Mouse (Mus musculus) layer of hippocampus, adult 9-10 months (tissue): ENCODE data around the gene Cdkl1.

Experiments
- DNase-seq: peaks from one replicate; pipeline ENCODE4 v3.0.0; 2022; ENCODE audit warnings: low spot score

Gene Cdkl1

DNA sequence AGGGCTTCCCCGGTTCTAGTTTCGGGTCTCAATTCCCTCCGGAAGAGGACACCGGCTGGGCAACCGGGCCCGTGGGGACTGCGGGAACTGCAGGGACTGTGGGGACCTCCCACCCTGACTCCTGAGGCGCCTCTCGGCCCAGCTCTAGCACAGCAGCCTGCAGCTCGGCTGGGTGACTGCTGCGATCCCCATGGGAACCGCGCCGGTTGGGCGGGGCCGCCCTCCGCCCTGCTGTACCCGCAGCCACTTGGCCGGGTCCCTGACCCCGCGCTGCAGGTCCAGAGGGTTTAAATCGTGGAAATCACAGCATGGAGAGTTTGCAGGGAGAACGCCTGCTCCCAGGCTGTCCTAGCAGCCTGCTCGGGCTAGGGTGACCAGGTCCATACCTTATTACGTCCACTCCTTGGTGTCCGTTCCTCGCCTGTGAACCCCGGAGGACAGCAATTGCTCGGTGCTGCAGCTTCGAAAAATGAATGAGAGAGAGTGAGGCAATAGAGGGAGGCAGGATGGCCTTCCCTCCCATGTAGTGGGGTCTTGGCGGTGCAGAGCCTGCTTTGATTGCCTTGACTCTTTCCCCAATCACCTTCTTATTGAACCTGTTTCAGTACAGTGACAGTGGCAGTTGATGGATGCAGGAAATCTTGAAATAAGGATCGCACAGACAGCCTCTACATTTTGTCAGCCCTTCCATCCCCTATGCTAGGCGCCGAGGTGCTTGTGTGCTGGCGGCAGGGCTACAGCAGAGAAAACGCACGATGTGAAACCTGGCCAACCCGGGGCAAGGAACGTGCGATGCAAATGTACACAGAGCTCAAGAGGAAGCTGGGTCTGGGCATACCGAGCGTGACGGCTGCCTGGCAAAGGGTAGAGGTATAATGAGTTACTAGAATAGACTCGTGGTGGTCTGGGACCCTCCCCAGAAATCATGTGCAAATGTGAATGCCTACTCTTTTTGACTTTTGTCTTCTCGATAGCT lies at the start of gene Cdkl1:
Gene Cdkl1 (minus strand): TSS at position 738 of the 976 bp plus-strand sequence.
- DNase-seq = no peak

DNA sequence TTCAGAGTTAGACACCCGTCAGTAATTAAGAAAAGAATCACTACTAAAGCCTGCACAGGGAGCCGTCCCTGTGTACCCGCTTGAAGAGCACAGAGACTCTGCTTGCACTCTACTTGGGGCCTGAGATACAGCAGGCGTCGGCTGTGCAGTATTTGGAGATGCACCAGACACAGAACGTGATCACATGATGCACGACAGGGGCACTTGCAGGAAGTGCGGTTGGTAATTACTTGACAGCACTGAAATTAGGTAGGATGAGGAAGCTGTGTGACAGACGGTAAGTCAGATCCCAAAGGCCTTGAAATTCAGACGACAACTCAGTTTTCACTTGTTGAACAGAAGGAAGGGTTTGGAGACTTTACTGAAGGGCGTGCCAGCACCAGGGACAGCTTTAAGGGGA lies 47.3 kb upstream of the Cdkl1 start:
- DNase-seq = no peak

DNA sequence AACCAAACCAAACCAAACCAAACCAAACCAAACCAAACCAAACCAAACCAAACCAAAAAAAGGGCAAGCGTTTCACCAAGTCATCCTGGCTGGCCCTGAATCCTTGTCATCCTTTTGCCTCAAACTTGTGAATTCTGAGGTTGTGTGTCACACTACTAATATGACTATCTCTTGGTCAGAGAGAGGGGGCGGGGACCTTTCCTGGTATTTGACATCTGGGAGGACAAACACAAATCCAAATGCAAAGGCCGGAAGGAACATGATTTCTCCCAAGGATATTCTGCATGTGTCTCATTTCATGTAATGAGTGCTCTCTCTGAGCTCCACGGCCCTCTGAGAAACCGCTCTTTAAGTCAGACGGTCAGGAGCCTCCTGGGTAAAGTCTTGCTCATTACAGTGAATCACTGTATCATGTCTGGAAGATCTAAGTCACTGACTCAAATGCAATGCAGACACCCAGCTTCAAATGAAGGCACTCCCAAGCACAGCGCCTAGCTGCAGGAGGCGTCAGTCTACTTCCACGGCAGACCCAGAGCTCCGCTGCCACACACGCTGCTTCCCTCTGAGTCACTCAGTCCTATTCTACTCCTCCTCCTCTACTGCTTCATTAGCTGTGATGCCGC lies 43.0 kb upstream of the Cdkl1 start:
- DNase-seq = no peak

DNA sequence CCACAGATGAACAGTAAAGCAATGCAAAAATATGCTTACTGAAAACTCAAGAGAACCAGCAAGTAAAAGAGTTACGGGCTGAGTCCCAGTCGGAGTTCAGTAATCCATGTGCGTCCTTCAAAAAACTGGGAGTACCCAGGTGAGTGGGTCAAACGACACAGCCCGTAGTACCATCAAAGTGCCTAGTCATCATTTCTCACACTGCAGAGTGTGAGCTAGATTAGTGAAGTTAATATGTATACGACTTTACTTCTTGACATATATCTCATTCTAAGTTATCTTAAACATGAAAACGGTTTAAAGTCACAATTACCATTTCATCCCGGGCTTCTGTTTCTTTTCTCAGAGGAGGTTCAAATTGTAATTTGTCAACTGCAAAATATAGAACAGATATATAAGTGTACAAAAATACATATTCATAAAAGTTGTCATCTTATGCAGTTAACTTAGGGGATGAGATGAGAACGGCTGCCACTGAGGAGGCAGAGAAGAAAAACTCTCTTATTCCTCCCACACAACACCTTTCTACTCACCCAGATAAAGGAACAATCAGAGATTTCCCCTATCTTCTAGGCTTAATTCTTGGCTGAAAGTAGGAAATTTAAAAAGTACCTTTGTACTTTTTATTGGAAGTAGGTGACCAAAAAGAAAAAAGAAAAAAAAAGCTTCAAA lies 40.3 kb upstream of the Cdkl1 start:
- DNase-seq = no peak

DNA sequence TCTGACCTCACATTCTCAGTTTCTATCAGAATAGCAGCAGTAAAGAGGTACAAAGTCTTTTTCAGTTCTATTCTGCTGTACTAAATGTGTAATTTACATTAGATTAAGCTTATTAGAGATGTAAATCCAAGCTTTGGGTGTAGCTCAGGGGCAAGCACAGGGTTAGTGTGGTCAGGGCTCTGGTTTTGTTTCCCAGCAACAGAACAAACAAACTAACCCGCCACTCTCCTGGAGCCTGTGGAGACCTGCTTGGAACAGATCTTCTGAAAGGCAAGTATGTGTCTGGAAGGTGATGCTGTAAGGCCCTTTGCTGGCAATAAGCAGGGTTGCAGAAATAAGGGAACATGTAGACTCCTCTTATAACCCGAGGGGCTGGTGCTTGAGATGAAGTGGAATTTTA lies 37.1 kb upstream of the Cdkl1 start:
- DNase-seq = no peak

DNA sequence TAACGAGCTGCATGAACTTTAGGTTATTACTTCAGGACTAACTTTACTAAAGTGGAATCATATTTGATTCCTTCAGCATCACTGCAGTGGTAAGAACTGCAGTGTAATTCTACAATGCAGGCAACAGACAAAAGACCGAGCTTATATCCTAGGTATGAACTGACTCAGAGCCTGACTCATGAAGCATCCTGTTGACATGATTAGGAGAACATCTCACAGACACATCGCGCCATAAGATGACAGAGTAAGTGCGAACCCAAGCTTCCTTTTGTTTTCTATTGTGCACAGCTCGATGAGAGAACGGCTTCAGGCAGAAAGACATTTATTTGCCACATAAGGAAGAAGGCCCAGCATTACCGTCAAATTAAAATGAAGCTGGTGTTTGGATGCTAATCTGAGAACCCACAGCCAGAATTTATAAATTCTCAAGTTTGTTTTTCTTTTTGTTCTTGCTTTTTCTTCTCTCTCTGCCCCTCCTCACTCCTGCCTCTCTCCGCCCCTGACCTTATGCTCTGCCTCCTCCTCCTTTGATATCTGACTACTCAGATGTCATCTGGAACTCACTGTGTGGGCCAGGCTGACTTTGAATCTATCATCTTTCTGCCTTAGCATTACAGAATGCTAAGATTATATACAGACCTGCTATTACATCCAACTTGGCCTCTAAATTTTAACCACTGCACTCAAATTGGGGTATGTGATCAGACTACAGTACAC lies 34.0 kb upstream of the Cdkl1 start:
- DNase-seq = no peak

DNA sequence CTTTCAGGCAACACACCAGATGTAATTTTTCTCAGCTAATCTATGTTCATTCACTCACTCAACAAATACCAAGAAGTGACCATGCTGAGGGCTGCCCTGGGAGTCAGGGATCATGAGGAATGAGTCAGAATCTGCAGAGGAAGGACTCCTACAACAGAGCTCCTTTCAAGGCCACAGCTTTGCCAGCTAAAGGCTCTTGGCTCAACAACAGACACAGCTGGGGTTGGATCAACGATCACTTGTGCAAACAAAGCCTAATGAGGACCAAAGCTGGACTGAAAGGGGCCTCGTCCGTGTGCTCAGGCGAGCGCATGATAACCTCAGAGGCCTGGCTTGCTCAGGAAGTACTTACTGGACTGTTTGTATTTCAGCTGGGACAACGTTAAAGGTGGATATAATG lies 23.2 kb upstream of the Cdkl1 start:
- DNase-seq = no peak

DNA sequence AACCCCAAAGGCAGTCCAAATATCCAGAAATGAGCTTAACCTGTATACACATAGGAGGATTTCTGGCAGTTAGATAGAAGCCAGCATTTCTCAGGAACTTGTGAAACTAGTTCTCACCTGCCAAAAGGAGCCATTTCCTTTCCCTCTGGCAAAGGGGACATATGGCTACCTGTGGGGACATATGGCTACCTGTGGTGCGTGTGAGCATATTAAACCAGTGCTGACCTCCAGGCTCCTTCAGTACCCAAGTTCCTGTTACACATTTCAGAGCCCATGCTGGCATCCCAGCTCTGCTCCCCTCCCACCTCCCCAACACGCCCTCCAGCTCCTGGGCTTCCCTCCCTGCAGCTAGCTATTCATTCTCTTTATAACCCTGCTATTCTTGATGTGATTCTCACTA lies 22.5 kb upstream of the Cdkl1 start:
- DNase-seq = no peak

DNA sequence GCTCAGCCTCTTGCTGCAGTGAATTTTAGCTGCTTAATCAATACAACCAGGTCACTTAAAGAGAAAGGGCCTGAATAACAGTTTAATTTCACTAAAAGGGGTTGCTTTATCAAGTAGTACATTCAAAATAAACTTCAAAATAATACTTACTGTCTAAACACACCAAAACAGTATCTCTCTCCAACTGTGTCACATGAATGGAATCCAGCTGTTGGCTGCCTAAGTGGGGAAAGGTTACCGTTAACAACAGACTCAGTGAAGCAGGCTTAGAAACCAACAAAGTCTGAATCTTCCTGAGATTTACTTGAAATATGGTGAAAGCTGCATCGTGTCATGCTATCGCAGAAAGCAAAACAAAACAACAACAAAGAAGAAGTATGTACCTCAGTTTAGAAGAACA lies 21.9 kb upstream of the Cdkl1 start:
- no peak for DNase-seq

DNA sequence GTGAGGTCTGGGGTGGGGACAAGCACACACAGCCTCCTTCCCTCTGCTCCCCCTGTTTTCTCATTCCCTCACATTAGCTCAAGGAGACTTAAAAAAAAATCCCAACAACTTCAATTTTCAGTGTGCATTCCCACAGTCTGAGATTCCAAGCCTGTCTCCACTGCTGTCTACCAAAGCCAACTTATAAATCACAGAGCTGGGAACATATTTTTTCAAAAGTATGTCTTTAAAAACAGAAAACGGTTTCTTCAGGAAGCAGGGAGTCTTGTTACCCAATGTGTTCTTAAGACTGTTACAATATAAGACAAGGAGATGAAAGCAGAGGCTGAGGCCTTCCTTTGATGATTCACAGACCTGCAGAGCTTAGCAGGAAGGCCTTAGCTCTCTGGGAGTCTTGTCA lies 20.9 kb upstream of the Cdkl1 start:
- DNase-seq = no peak

DNA sequence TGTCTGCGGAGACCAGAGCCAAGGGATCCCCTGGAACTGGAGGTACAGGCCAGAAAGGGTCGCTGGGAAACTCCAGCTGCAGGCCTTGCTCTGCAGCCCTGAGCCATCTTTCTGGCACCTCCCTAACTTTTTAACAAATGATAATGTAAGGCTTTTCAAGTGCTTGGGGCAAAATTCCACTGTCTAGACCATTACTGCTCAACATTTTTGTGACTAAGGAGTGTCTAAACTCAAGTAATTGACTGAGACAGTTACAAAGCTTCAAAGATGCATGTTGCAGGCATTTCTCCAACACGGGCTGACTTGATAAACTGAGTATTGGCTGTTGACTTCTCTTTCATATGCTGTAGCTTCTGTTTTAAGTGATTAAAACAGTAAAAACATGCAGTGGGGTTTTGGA lies 18.4 kb upstream of the Cdkl1 start:
- no peak for DNase-seq

DNA sequence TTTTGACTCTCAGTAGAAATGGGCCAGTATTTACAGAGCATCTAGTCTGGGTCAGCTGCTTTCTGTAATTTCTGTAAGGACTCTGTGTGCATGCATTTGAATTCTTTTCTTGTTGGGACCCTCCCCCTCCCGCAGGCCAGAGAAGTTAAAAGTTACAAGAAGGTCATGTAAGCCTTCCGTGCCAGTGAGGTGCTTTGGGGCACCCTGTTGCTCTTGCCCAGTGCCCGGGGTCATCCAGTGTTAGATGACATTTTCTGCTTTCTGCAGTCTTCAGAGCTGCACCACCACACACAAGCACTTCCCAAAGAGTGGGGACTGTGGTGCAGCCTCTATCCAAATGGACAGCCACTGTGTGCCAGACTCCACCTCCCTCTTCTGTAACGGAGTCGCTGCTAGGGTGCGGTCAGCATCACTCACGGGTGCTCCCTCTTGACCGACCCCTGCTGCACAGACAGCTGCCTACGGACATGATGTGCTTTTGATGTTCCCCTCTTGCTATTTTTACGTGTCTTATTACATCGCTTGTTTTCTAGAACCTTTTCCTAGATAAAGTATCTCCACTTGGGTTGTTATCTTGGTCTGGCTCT lies 16.4 kb upstream of the Cdkl1 start:
- no peak for DNase-seq

DNA sequence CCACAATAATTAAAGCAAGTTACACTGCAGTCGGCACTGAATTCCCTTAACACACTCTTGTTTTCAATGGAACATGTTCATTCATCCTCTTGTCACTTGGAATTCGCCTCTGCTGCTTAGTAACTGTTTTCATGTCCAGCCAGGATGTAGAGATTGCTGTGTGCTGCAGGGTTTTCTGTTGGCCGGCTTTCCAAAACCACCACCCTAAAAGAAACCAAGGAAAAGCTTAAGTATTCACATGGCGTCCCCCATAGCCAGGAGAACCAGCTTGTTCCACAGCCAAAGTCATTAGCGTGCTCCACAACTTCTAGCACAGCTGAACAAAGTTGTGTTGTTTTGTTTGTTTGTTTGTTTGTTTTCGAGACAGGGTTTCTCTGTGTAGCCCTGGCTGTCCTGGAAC lies 14.1 kb upstream of the Cdkl1 start:
- no peak for DNase-seq

DNA sequence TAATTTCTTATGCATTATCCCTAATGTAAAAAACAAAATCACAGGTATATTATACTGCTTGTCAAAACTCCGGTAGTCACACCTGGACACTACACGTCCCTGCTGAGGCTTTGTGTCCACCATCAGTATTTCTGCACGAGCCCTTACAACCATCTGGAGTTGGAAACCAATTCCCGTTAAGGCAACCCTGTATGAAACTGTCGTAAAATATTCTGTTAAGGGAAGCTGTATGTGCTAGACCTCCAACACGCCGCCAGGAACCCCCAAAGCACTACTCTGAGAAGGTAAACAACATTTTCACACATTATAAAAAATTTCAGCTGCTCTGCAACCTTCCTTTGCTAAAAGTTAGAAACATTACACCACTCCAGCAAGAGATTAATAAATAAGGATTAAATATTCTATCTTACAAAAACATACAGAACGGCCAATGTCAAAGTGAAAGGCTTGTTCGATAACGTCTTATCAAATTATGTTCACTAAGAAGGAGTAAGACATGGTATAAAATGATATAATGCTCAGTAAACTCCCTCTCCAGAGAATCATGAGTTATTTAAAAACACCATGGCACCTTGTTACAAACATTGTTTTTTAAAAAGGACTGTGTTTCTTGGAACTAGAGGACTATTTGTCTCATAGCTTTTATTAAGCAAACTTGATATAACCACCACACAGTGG lies 13.5 kb upstream of the Cdkl1 start:
- DNase-seq = no peak

DNA sequence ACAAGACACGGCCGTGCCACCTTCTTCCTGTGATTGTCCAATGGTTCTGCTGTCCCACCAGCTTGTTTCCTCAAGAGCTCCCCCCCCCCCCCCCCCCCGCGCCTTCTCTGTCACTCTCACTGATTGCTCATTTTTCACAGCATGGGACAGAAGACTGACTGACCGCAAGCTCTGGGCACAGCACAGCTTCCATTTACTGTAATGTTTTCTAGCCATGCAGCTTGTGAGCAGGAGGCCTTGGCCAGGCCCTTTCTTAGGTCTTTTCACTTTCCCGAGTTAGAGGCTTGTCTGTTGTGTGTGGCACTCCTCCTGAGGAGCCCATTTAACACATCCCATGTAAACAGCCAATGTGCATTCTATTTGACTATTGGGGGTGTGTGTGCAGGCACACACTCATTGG lies 12.1 kb upstream of the Cdkl1 start:
- DNase-seq = no peak

DNA sequence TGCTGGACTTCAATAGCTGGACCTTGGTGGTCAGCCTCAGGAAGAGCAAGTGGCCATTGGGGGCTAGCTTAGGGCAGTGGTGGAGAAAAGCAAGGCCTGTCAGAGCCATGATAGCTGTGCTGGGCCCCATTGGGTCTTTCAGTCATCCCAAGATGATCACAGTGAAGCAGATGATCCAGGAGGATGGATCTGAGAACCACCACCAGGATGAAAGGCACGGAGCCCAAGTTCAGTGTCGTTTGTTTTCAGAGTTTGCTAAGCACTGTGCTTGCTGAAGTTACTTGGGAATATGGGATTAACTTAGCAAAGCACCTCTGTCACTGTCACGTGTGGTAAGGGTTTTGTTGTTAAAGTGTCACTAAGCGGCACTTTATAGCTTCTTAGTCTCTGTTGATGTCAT lies 9.5 kb upstream of the Cdkl1 start:
- no peak for DNase-seq

DNA sequence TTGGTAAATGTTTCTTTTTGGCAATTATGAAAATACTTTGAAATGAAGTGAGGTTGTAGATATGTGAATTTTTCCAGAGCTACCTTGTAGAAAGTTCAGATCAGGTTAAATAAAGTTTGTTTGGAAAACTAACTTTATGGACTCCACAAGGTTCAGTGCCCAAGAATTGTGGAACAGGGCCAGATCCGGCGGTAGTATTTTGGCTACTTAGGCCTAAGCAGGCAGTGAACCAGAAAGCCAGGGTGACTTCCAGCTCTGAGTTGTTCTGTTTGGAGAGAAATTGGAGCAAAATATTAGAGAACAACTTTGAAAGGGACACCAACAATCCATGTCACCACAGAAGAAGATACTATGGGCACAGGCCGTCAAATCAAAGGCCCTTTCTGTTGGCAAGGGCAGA lies 5.2 kb upstream of the Cdkl1 start:
- no peak for DNase-seq

DNA sequence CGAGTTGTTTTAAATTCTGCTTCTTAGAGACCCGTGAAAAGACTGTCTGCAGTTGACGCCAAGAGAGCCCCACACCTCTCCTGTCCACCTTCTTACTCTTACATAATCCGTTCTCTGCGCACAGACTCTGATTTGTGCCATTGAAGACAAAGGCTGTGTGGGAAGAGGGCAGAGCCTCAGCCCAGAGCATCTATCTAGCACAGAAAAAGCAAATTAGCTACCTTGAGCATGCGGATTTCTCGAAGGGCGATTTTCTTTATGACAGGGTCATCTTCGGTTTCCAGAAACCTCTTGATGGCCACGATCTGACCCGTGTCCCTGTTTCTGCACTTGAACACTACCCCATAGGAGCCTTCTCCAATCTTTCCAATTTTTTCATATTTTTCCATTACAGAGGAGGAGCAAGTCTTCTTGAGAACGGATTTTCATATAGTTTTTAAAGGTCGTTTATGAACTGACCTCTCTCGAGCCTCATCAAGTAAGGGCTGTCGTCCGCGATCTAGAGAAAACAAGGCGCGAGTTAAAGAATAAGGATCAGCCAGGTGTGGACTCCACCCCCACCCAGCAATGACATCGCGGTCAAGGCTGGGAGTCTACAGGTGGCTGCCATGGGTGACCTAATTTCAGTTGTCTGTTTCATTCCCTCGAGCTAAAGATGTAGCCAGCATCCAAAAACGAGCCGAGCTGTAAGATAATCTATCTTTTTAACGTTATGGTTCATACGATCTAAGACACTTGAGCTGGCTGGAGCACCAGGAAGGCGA lies 1.1 kb downstream of the Cdkl1 start:
- DNase-seq = no peak

DNA sequence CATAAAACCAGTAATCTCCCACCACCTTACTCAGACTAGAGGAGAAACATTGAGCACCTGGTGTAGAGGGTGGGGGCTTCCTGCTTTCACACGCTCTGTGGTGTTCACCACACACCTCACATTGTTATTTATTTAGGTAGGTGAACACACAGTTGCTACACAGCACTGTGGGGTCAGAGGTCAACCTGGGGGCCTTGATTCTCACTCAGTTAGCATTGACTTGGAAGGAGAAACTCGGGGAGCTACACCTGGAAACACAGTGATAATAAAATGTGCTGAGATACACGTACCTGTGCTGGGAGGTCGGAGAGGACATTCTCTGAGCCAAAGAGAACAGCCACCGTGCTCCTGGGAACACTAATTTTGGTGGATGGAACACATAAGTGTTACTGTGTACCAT lies 2.7 kb downstream of the Cdkl1 start:
- DNase-seq = no peak

DNA sequence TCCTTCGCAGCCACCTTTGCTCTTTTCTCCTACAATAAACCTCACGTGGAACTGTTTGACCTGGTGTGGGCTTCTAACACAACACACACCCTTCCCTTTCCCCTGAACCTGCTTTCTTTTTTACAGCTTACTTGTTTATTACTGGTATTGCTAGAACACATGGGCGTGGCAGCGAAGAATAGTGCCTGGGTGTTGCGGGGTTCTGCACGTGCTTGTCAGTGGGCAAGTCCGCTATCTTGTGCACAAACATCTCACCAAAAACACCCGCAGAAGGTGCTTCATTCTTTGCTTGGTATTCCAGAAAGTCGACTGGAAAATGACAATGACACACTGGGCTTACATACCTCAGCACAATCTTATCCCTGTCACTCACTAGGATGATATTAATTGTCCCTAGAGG lies 5.6 kb downstream of the Cdkl1 start:
- no peak for DNase-seq
